Mouse (Mus musculus) limb, embryonic 12.5 days (tissue): Measurements from ENCODE around the gene Rbfox1. TPM values are rescaled to one million over a fixed set of nuclear protein-coding genes. Genes with fewer than 3 reads are reported as not detected.

Source experiments
- ATAC-seq: fragments of 200-750 bp; cut with Nextera tagmentation; 2 replicates; pipeline ENCODE4 v1.8.0; 2017; ENCODE audit warnings: low read depth, moderate TSS enrichment; ENCODE audit not compliant: insufficient number of reproducible peaks, insufficient read depth, low FRiP score, low TSS enrichment
- H3K27ac ChIP-seq: fragments of 300-500 bp; sonication (generic); 2 replicates; pipeline ENCODE4 v1.5.1; 2016; ENCODE audit warnings: mild to moderate bottlenecking, moderate library complexity
- H3K27me3 ChIP-seq: fragments of 300-500 bp; sonication (generic); 2 replicates; pipeline ENCODE4 v1.6.1; 2016; ENCODE audit warnings: mild to moderate bottlenecking, moderate library complexity
- H3K36me3 ChIP-seq: fragments of 300-500 bp; sonication (generic); 2 replicates; pipeline ENCODE4 v1.6.1; 2016; ENCODE audit warnings: mild to moderate bottlenecking, moderate library complexity
- H3K4me1 ChIP-seq: fragments of 300-500 bp; sonication (generic); replicated peaks from 2 replicates; pipeline ENCODE4 v1.6.1; 2016
- H3K4me2 ChIP-seq: fragments of 300-500 bp; sonication (generic); 2 replicates; pipeline ENCODE4 v1.6.1; 2016; ENCODE audit warnings: mild to moderate bottlenecking, moderate library complexity
- H3K4me3 ChIP-seq: fragments of 300-500 bp; sonication (generic); replicated peaks from 2 replicates; pipeline ENCODE4 v1.5.1; 2016; ENCODE audit warnings: mild to moderate bottlenecking
- H3K9ac ChIP-seq: fragments of 300-500 bp; sonication (generic); replicated peaks from 2 replicates; pipeline ENCODE4 v1.6.1; 2016; ENCODE audit warnings: mild to moderate bottlenecking, moderate library complexity
- H3K9me3 ChIP-seq: fragments of 300-500 bp; sonication (generic); 2 replicates; pipeline ENCODE4 v1.6.1; 2016; ENCODE audit warnings: mild to moderate bottlenecking, moderate library complexity
- WGBS: fragments of 180-500 bp; shearing (Covaris S2); methylation state at CpG from one replicate; pipeline ENCODE4 v1.1.7; 2016; 5-methylcytosine and 5-hydroxymethylcytosine counted together
- polyA plus RNA-seq: library from polyadenylated mRNA; unstranded; fragments of >200 nt; fragmentation: Nextera tagmentation; extraction: Ambion mirVana; gene quantifications from 2 replicates; pipeline ENCODE4 v1.2.1, GENCODE M21; 2016

Rbfox1 gene
- polyA plus RNA-seq, 1 experiment from 2014 or later, result 1.9 TPM

GRCm38 (mm10) chr16:6785026-6785425 is 899.9 kb downstream of the Rbfox1 start:
- Histone ChIP-seq H3K36me3 (no peaks in the 10 kb centered on the region), H3K4me2 (no peak overlapping the region), H3K27me3 (no peaks in the 10 kb centered on the region), H3K9ac (no peak overlapping the region), H3K9me3 (no peaks in the 10 kb centered on the region), H3K4me1 (no peaks in the 10 kb centered on the region), H3K27ac (no peak overlapping the region), H3K4me3 (no peak overlapping the region)
- no peak for ATAC-seq
- WGBS, result 58% methylated on average over 4 of the region's 4 CpGs

GRCm38 (mm10) chr16:6791218-6791617 is 906.1 kb downstream of the Rbfox1 start:
- Histone ChIP-seq H3K4me2 (no peak overlapping the region), H3K27ac (no peak overlapping the region), H3K4me3 (no peak overlapping the region), H3K4me1 (no peaks in the 10 kb centered on the region), H3K36me3 (no peaks in the 10 kb centered on the region), H3K9me3 (no peaks in the 10 kb centered on the region), H3K27me3 (no peaks in the 10 kb centered on the region), H3K9ac (no peak overlapping the region)
- no peak for ATAC-seq
- WGBS, result 86% methylated on average over 3 of the region's 3 CpGs

GRCm38 (mm10) chr16:6791655-6792054 is 906.5 kb downstream of the Rbfox1 start:
- Histone ChIP-seq H3K4me1 (no peaks in the 10 kb centered on the region), H3K4me3 (no peak overlapping the region), H3K4me2 (no peak overlapping the region), H3K9ac (no peak overlapping the region), H3K36me3 (no peaks in the 10 kb centered on the region), H3K27me3 (no peaks in the 10 kb centered on the region), H3K9me3 (no peaks in the 10 kb centered on the region), H3K27ac (no peak overlapping the region)
- 15% methylated on average over 9 of the region's 9 CpGs for WGBS
- ATAC-seq, result peak; percentile 66; the same call in 1 of the 2 replicates

- Histone ChIP-seq H3K27ac (no peak overlapping the region), H3K9ac (no peak overlapping the region), H3K4me2 (no peak overlapping the region), H3K4me1 (no peaks in the 10 kb centered on the region), H3K4me3 (no peak overlapping the region), H3K27me3 (no peaks in the 10 kb centered on the region), H3K36me3 (no peaks in the 10 kb centered on the region), H3K9me3 (no peaks in the 10 kb centered on the region)
- ATAC-seq, result no peak
- WGBS, result 90% methylated on average over 2 of the region's 2 CpGs
Observed at GRCm38 (mm10) chr16:6806246-6806645, 921.1 kb downstream of the Rbfox1 start.

GRCm38 (mm10) chr16:6807835-6808234 is 922.7 kb downstream of the Rbfox1 start:
- 72% methylated on average over 2 of the region's 2 CpGs for WGBS
- no peak for ATAC-seq
- Histone ChIP-seq H3K4me2 (no peak overlapping the region), H3K36me3 (no peaks in the 10 kb centered on the region), H3K4me3 (no peak overlapping the region), H3K27ac (no peak overlapping the region), H3K9me3 (no peaks in the 10 kb centered on the region), H3K9ac (no peak overlapping the region), H3K4me1 (peaks cover 2% of the 10 kb centered on the region; the same call in 1 of the 2 replicates), H3K27me3 (no peaks in the 10 kb centered on the region)

GRCm38 (mm10) chr16:6813871-6814270 is 928.7 kb downstream of the Rbfox1 start:
- no peak for ATAC-seq
- Histone ChIP-seq H3K4me3 (no peak overlapping the region), H3K4me1 (peaks cover 15% of the 10 kb centered on the region; the same call in 1 of the 2 replicates), H3K4me2 (no peak overlapping the region), H3K9me3 (no peaks in the 10 kb centered on the region), H3K27me3 (no peaks in the 10 kb centered on the region), H3K36me3 (no peaks in the 10 kb centered on the region), H3K27ac (no peak overlapping the region), H3K9ac (no peak overlapping the region)
- WGBS, result 86% methylated on average over 3 of the region's 3 CpGs

- Histone ChIP-seq H3K27me3 (no peaks in the 10 kb centered on the region), H3K4me2 (no peak overlapping the region), H3K36me3 (no peaks in the 10 kb centered on the region), H3K9me3 (no peaks in the 10 kb centered on the region), H3K4me1 (no peaks in the 10 kb centered on the region), H3K4me3 (no peak overlapping the region), H3K9ac (no peak overlapping the region), H3K27ac (no peak overlapping the region)
- WGBS, result 79% methylated on average over 1 of the region's 1 CpGs
- ATAC-seq, result no peak
Observed at GRCm38 (mm10) chr16:6821741-6822140, 936.6 kb downstream of the Rbfox1 start.

GRCm38 (mm10) chr16:6829892-6830524 is 944.9 kb downstream of the Rbfox1 start:
- WGBS, result 92% methylated on average over 6 of the region's 6 CpGs

GRCm38 (mm10) chr16:6833486-6833885 is 948.3 kb downstream of the Rbfox1 start:
- Histone ChIP-seq H3K27ac (no peak overlapping the region), H3K4me2 (no peak overlapping the region), H3K27me3 (no peaks in the 10 kb centered on the region), H3K9ac (no peak overlapping the region), H3K4me3 (no peak overlapping the region), H3K4me1 (no peaks in the 10 kb centered on the region), H3K9me3 (no peaks in the 10 kb centered on the region), H3K36me3 (no peaks in the 10 kb centered on the region)
- ATAC-seq, result no peak

More at GRCm38 (mm10) chr16:6829892-6830524, 944.9 kb downstream of the Rbfox1 start:
- no peaks in the 10 kb centered on the region for H3K36me3 ChIP-seq
- no peak overlapping the region for H3K27ac ChIP-seq
- no peak overlapping the region for H3K4me2 ChIP-seq
- no peaks in the 10 kb centered on the region for H3K9me3 ChIP-seq
- no peak overlapping the region for H3K9ac ChIP-seq
- no peaks in the 10 kb centered on the region for H3K4me1 ChIP-seq
- H3K27me3 ChIP-seq, result no peaks in the 10 kb centered on the region
- ATAC-seq, result no peak
- no peak overlapping the region for H3K4me3 ChIP-seq

- no peaks in the 10 kb centered on the region for H3K27me3 ChIP-seq
- no peaks in the 10 kb centered on the region for H3K4me1 ChIP-seq
- 16% methylated on average over 5 of the region's 5 CpGs for WGBS
- H3K36me3 ChIP-seq, result no peaks in the 10 kb centered on the region
- H3K9me3 ChIP-seq, result no peaks in the 10 kb centered on the region
- H3K4me3 ChIP-seq, result no peak overlapping the region
- no peak overlapping the region for H3K27ac ChIP-seq
- ATAC-seq, result no peak
- no peak overlapping the region for H3K4me2 ChIP-seq
- no peak overlapping the region for H3K9ac ChIP-seq
Observed at GRCm38 (mm10) chr16:6835051-6835450, 949.9 kb downstream of the Rbfox1 start.

GRCm38 (mm10) chr16:6839299-6839995 is 954.3 kb downstream of the Rbfox1 start:
- Histone ChIP-seq H3K4me2 (no peak overlapping the region), H3K9ac (no peak overlapping the region), H3K36me3 (no peaks in the 10 kb centered on the region), H3K27me3 (no peaks in the 10 kb centered on the region), H3K4me1 (no peaks in the 10 kb centered on the region; the same call in 1 of the 2 replicates), H3K4me3 (no peak overlapping the region), H3K27ac (no peak overlapping the region), H3K9me3 (no peaks in the 10 kb centered on the region)
- WGBS, result 45% methylated on average over 15 of the region's 15 CpGs
- 0 out of 2 replicates have a peak, but pooled peaks have one; percentile 59 for ATAC-seq
